Mouse (Mus musculus) cortical plate, adult 2 months (tissue): ENCODE results near the gene Ndrg4.

ENCODE experiments used
- CTCF ChIP-seq: fragments of 200-500 bp; IDR thresholded peaks from 2 replicates; pipeline ENCODE4 v1.5.1; 2011; ENCODE audit warnings: mild to moderate bottlenecking, control low read depth, low read length; ENCODE audit not compliant: insufficient read depth; ENCODE audit errors: extremely low read depth
- POLR2A ChIP-seq: fragments of 200-500 bp; IDR thresholded peaks from 2 replicates; pipeline ENCODE4 v1.6.1; 2011; ENCODE audit warnings: mild to moderate bottlenecking, low read length, control low read depth; ENCODE audit not compliant: insufficient read depth; ENCODE audit errors: extremely low read depth

DNA sequence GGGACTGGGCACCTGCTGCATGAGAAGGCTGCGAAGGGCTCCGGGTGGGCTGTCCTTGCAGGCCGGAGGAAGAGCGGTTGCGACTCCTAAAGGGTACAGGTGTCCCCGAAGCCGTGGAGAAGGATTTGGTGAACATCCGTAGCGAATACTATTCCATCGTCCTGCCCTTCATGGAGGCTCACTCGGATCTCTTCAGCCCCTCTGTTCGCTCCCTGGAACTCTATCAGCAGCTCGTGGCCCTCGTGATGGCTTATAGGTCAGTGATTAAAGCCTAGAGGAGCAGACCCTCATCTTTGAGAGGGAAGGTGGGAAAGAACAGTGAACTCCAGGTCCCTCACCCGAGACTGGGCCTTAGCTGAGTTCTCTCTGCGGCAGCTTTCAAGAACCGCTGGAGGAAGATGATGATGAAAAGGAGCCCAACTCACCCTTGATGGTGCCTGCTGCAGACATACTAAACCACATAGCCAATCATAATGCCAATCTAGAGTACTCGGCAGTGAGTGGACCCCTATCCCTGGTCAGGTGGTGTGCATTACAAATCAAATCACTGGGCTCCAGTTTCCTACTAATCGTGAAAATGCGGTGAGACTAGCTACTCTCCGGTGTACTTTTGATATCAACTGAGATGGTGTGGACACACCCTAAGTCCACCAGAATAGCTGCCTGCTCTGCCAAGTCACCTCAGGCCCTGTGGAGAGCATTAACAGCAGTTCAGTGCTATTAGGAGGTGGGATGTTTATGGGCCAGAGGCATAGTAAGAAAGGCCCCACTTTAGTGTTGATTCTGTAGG lies 40.0 kb downstream of the Ndrg4 start:
- TF ChIP-seq CTCF (no peak), POLR2A (no peak)
